Mouse (Mus musculus) stomach, embryonic 16.5 days (tissue): ENCODE results near the gene Pbx1. TPM values are rescaled to one million over a fixed set of nuclear protein-coding genes. Genes with fewer than 3 reads are reported as not detected.
A peak's percentile ranks its signal among the peaks of the same experiment; 100 is the strongest.

ENCODE experiments used
- ATAC-seq: fragments of 200-750 bp; cut with Nextera tagmentation; 2 replicates; pipeline ENCODE4 v1.8.0; 2017; ENCODE audit warnings: moderate number of reproducible peaks, moderate TSS enrichment; ENCODE audit not compliant: insufficient read depth, low FRiP score
- H3K27ac ChIP-seq: fragments of 300-500 bp; sonication (generic); 2 replicates; pipeline ENCODE4 v1.5.1; 2014; ENCODE audit warnings: low read length
- H3K27me3 ChIP-seq: fragments of 300-500 bp; sonication (generic); 2 replicates; pipeline ENCODE4 v1.6.1; 2014; ENCODE audit warnings: low read length, control low read depth, mixed read lengths; ENCODE audit not compliant: control insufficient read depth, insufficient read depth
- H3K36me3 ChIP-seq: fragments of 300-500 bp; sonication (generic); 2 replicates; pipeline ENCODE4 v1.6.1; 2014; ENCODE audit warnings: low read length; ENCODE audit not compliant: control insufficient read depth, insufficient read depth
- H3K4me1 ChIP-seq: fragments of 300-500 bp; sonication (generic); 2 replicates; pipeline ENCODE4 v1.6.1; 2014; ENCODE audit warnings: low read length, control low read depth, mixed read lengths; ENCODE audit not compliant: control insufficient read depth, insufficient read depth
- H3K4me2 ChIP-seq: fragments of 300-500 bp; sonication (generic); 2 replicates; pipeline ENCODE4 v1.6.1; 2014; ENCODE audit warnings: low read depth, low read length, mixed read lengths
- H3K4me3 ChIP-seq: fragments of 300-500 bp; sonication (generic); replicated peaks from 2 replicates; pipeline ENCODE4 v1.5.1; 2014; ENCODE audit warnings: mild to moderate bottlenecking, low read length
- H3K9ac ChIP-seq: fragments of 300-500 bp; sonication (generic); 2 replicates; pipeline ENCODE4 v1.6.1; 2014; ENCODE audit warnings: low read length
- H3K9me3 ChIP-seq: fragments of 300-500 bp; sonication (generic); replicated peaks from 2 replicates; pipeline ENCODE4 v1.6.1; 2016; ENCODE audit warnings: low read length, control low read depth; ENCODE audit not compliant: control insufficient read depth
- WGBS: fragments of 180-500 bp; shearing (Covaris S2); extraction: QIAGEN DNeasy Blood & Tissue Kit; methylation state at CpG from one replicate; pipeline ENCODE4 v1.1.7; 2014; 5-methylcytosine and 5-hydroxymethylcytosine counted together
- polyA plus RNA-seq: library from polyadenylated mRNA; unstranded; fragments of >200 nt; fragmentation: Nextera tagmentation; extraction: Ambion mirVana; gene quantifications from 2 replicates; pipeline ENCODE4 v1.2.1, GENCODE M21; 2015

The Pbx1 gene
- polyA plus RNA-seq, 1 experiment from 2014 or later: 35.6 TPM

- Histone ChIP-seq H3K9me3 (no peaks in the 10 kb centered on the region), H3K36me3 (no peaks in the 10 kb centered on the region), H3K27me3 (no peaks in the 10 kb centered on the region), H3K9ac (no peak overlapping the region), H3K27ac (no peak overlapping the region), H3K4me2 (no peak overlapping the region), H3K4me1 (0 out of 2 replicates have a peak, but pooled peaks cover 3% of the 10 kb centered on the region), H3K4me3 (no peak overlapping the region)
- ATAC-seq: no peak
- 82% methylated on average over 7 of the region's 7 CpGs for WGBS
Measured at GRCm38 (mm10) chr1:168364325-168364724, 67.7 kb downstream of the Pbx1 start.

- Histone ChIP-seq H3K27ac (no peak overlapping the region), H3K36me3 (no peaks in the 10 kb centered on the region), H3K4me3 (no peak overlapping the region), H3K9ac (no peak overlapping the region), H3K27me3 (no peaks in the 10 kb centered on the region), H3K9me3 (no peaks in the 10 kb centered on the region), H3K4me2 (no peak overlapping the region), H3K4me1 (peaks cover 8% of the 10 kb centered on the region)
- no peak for ATAC-seq
- 94% methylated on average over 11 of the region's 11 CpGs for WGBS
Measured at GRCm38 (mm10) chr1:168363053-168363452, 69.0 kb downstream of the Pbx1 start.

- Histone ChIP-seq H3K4me3 (no peak overlapping the region), H3K9ac (no peak overlapping the region), H3K27me3 (no peaks in the 10 kb centered on the region), H3K27ac (no peak overlapping the region), H3K36me3 (no peaks in the 10 kb centered on the region), H3K4me2 (no peak overlapping the region), H3K4me1 (peaks cover 13% of the 10 kb centered on the region), H3K9me3 (no peaks in the 10 kb centered on the region)
- 77% methylated on average over 10 of the region's 10 CpGs for WGBS
- ATAC-seq: no peak
Measured at GRCm38 (mm10) chr1:168362464-168362863, 69.6 kb downstream of the Pbx1 start.

- Histone ChIP-seq H3K27me3 (no peaks in the 10 kb centered on the region), H3K27ac (no peak overlapping the region), H3K36me3 (no peaks in the 10 kb centered on the region), H3K4me2 (peak overlapping the region; percentile 22), H3K4me1 (peaks cover 36% of the 10 kb centered on the region), H3K9ac (peak overlapping the region; percentile 36; the same call in 1 of the 2 replicates), H3K9me3 (no peaks in the 10 kb centered on the region), H3K4me3 (0 out of 2 replicates have a peak overlapping the region, but pooled peaks have one; percentile 4)
- no peak for ATAC-seq
- 28% methylated on average over 26 of the region's 26 CpGs for WGBS
Measured at GRCm38 (mm10) chr1:168357680-168358611, 74.1 kb downstream of the Pbx1 start.

GRCm38 (mm10) chr1:168356970-168357441, 75.1 kb downstream of the Pbx1 start:
- WGBS: 28% methylated on average over 14 of the region's 14 CpGs
- peak overlapping the region; percentile 22 for H3K4me2 ChIP-seq
- 0 out of 2 replicates have a peak overlapping the region, but pooled peaks have one; percentile 32 for H3K9ac ChIP-seq
- no peaks in the 10 kb centered on the region for H3K9me3 ChIP-seq
- peak overlapping the region; percentile 10; the same call in 1 of the 2 replicates for H3K4me3 ChIP-seq
- peaks cover 36% of the 10 kb centered on the region for H3K4me1 ChIP-seq
- peak overlapping the region; percentile 29; the same call in 1 of the 2 replicates for H3K27ac ChIP-seq
- no peaks in the 10 kb centered on the region for H3K36me3 ChIP-seq
- H3K27me3 ChIP-seq: no peaks in the 10 kb centered on the region
- ATAC-seq: peak; percentile 29; the same call in 1 of the 2 replicates

- no peak for ATAC-seq
- Histone ChIP-seq H3K9me3 (no peaks in the 10 kb centered on the region), H3K4me2 (no peak overlapping the region), H3K4me3 (no peak overlapping the region), H3K9ac (no peak overlapping the region), H3K27me3 (no peaks in the 10 kb centered on the region), H3K27ac (no peak overlapping the region), H3K4me1 (peaks cover 36% of the 10 kb centered on the region), H3K36me3 (no peaks in the 10 kb centered on the region)
- WGBS: 59% methylated on average over 10 of the region's 10 CpGs
Measured at GRCm38 (mm10) chr1:168355985-168356556, 76.0 kb downstream of the Pbx1 start.

- H3K4me2 ChIP-seq: no peak overlapping the region
- WGBS: 17% methylated on average over 4 of the region's 4 CpGs
- H3K27ac ChIP-seq: no peak overlapping the region
- no peaks in the 10 kb centered on the region for H3K9me3 ChIP-seq
- H3K4me3 ChIP-seq: no peak overlapping the region
- ATAC-seq: no peak
- H3K9ac ChIP-seq: no peak overlapping the region
- H3K4me1 ChIP-seq: peaks cover 36% of the 10 kb centered on the region
- H3K36me3 ChIP-seq: no peaks in the 10 kb centered on the region
- no peaks in the 10 kb centered on the region for H3K27me3 ChIP-seq
Measured at GRCm38 (mm10) chr1:168354934-168355333, 77.1 kb downstream of the Pbx1 start.

- Histone ChIP-seq H3K27ac (no peak overlapping the region), H3K36me3 (no peaks in the 10 kb centered on the region), H3K27me3 (no peaks in the 10 kb centered on the region), H3K9ac (no peak overlapping the region), H3K4me2 (no peak overlapping the region), H3K4me3 (no peak overlapping the region), H3K4me1 (peaks cover 9% of the 10 kb centered on the region), H3K9me3 (no peaks in the 10 kb centered on the region)
- 72% methylated on average over 8 of the region's 8 CpGs for WGBS
- ATAC-seq: no peak
Measured at GRCm38 (mm10) chr1:168348036-168348784, 83.9 kb downstream of the Pbx1 start.
